Mouse (Mus musculus) left cerebral cortex, adult 9 months (tissue): ENCODE measurements around the gene Ndst4.

Source experiments
- DNase-seq, 2 experiments: peaks; one replicate each; pipeline ENCODE4 v3.0.0; 2022; ENCODE audit warnings: low spot score in 2 of 2

The Ndst4 gene

GRCm38 (mm10) chr3:125403601-125404396, at the start of gene Ndst4:
Gene Ndst4, plus strand, starts transcription at chr3:125404076.
- peak in 1 of 2 experiments; percentile 10 for DNase-seq

- no peak for DNase-seq
Measured at GRCm38 (mm10) chr3:125397443-125397842, 6.4 kb upstream of the Ndst4 start.

GRCm38 (mm10) chr3:125406456-125406855, 2.6 kb downstream of the Ndst4 start:
- DNase-seq, result no peak

GRCm38 (mm10) chr3:125406991-125407390, 3.1 kb downstream of the Ndst4 start:
- DNase-seq, result no peak

- DNase-seq, result no peak
Measured at GRCm38 (mm10) chr3:125466894-125467652, 63.2 kb downstream of the Ndst4 start.

GRCm38 (mm10) chr3:125510102-125510501, 106.2 kb downstream of the Ndst4 start:
- no peak for DNase-seq

GRCm38 (mm10) chr3:125533371-125533770, 129.5 kb downstream of the Ndst4 start:
- DNase-seq, result no peak

GRCm38 (mm10) chr3:125570602-125571001, 166.7 kb downstream of the Ndst4 start:
- DNase-seq, result no peak

GRCm38 (mm10) chr3:125632233-125632632, 228.4 kb downstream of the Ndst4 start:
- DNase-seq, result no peak

- DNase-seq, result no peak
Measured at GRCm38 (mm10) chr3:125655009-125655635, 251.2 kb downstream of the Ndst4 start.

- DNase-seq, result no peak
Measured at GRCm38 (mm10) chr3:125660114-125660717, 256.3 kb downstream of the Ndst4 start.

- no peak for DNase-seq
Measured at GRCm38 (mm10) chr3:125660884-125661532, 257.1 kb downstream of the Ndst4 start.

GRCm38 (mm10) chr3:125673997-125674794, 270.3 kb downstream of the Ndst4 start:
- no peak for DNase-seq

GRCm38 (mm10) chr3:125675211-125675896, 271.5 kb downstream of the Ndst4 start:
- no peak for DNase-seq

GRCm38 (mm10) chr3:125678924-125679323, 275.0 kb downstream of the Ndst4 start:
- DNase-seq, result peak in 1 of 2 experiments; percentile 7

- peak in 1 of 2 experiments; percentile 6 for DNase-seq
Measured at GRCm38 (mm10) chr3:125683460-125684230, 279.8 kb downstream of the Ndst4 start.

- no peak for DNase-seq
Measured at GRCm38 (mm10) chr3:125684583-125684982, 280.7 kb downstream of the Ndst4 start.

- DNase-seq, result no peak
Measured at GRCm38 (mm10) chr3:125687601-125688000, 283.7 kb downstream of the Ndst4 start.

- DNase-seq, result no peak
Measured at GRCm38 (mm10) chr3:125690948-125691347, 287.1 kb downstream of the Ndst4 start.
